Mouse (Mus musculus) left cerebral cortex, adult 11 months (tissue): ENCODE measurements at regions not wholly inside any gene's neighbourhood (a gene's known extent, or its start where the extent isn't known, plus 50 kb on each side); places are given as distances from the start of the nearest gene placed in this dataset.
A peak's percentile ranks its signal among the peaks of the same experiment; 100 is the strongest.
"Not testable (repeated sequence)": the region's sequence is repeated elsewhere in the genome, so short reads cannot be mapped to it uniquely, and the experiment has no call there.

Source experiments
- DNase-seq: peaks from one replicate; pipeline ENCODE4 v3.0.0; 2022; ENCODE audit warnings: low spot score

DNA sequence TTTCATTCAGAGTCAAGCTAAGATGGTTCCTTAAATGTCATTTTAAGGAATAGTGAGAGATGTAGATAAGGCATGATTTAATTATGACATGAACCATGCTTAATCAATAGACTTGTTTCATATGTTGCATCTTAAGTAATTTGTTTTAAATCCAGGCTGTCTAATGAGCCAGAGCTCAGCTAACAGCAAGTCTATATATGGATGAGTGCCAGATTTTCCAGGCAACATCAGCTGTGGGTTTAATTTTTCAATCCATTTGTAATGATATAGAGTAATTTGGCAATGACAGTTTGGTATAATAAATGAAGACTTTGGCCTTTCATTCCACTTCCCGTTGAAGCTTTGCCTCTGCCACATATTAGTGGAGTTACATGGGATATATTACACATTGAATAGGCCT, 677.3 kb upstream of the Sorcs1 start:
- DNase-seq = no peak

DNA sequence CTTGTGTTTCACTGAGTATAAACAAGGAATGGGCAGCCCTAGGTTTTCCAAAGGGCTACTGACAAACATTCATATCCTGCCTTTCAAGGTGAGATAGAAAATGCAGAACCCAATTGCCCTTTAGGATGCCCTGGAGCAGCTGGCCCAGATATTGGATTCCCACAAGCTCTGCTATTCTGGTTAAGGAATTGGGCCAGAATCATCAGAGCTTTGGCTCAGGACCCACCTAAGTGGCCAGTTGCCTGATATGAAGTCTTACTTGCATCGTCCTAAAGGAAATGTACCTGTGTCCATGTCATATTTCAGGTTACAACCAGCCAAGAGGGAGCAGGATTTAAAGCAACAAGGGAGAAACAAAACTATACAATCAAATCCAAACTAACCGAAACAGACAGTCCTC, 662.0 kb upstream of the Sorcs1 start:
- no peak for DNase-seq

DNA sequence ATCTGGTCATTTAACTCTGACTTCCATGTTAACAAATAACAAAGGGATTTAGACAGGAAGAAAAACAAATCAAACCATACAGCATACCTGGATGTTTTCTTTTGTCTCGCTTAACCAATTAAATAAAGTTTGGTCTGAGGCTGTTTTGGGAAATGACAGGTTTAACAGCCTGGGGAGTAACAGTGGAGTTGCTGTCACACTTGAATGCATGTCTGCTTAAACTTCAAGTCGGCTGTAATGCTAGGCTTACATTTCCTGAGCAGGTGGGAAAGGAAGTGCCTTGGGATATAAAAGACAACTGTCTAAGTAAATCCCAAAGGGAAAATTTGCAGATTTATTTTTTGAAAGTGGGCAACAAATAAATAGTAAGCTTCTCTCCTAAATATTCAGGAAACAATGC, 651.6 kb upstream of the Sorcs1 start:
- DNase-seq = no peak

DNA sequence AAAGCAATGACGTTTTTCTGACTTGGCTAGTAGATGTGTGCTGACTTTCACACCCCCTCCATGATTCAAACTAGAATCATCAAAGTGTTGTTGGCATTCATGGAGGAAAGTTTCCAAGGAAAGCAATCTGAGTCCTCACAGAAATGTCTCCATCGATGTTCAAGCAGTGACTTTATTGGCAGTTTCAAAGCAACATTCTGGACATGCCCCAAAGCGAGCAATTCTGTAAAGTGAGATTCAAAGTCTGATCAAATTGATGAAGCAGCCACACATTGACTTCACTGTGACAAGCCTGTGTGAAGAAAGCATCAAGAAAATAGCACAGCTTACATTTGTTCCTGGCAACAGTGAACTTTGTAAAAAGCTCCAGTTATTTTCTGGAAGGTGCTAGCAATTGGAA, 625.3 kb upstream of the Sorcs1 start:
- DNase-seq = no peak

DNA sequence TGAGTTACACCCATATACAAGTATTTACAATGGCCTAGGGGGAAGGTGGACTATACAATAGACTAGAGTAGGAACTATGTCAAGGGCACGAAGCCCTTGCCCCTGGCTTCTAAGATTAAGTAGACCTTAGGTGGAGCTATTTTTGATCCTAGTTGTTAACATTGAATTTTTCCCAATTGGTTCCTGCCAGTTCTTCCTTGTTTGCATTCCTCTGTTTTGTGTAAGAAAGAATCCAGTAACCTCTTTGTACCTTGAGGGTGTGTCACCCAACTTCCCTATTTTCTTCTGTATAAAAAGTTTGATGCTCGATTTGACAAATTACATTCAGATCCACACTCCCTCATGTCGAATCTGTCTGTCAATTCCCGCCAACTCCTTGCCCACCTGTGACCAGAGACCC, 618.2 kb upstream of the Sorcs1 start:
- DNase-seq = not testable (repeated sequence)

DNA sequence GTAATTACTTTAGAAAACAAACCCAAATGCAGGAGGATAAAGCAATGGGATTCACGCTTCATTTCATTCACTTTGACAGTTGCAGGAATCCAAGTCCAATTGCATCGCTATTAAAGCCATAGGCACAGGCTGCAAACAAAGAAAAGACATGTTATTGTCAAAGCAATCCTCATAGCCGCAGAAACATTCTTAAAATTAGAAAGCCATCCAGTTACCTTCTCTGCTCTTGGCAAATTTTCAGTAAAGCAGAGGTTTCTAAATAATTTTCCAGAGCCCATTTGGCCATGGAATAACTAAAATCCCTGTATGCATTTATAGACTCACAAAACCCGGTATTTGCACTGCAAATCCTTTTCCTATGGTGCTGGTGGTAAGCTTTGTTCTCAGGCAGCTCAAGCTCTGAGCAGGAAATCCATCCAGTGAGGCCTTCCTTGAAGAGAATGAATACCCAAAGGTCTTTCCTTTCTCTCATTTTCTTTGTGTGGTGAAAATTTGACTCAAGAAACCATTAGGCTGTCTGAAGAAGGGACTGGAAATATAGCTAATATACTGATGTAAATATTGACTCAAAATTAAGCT, 590.6 kb upstream of the Sorcs1 start:
- DNase-seq = no peak

DNA sequence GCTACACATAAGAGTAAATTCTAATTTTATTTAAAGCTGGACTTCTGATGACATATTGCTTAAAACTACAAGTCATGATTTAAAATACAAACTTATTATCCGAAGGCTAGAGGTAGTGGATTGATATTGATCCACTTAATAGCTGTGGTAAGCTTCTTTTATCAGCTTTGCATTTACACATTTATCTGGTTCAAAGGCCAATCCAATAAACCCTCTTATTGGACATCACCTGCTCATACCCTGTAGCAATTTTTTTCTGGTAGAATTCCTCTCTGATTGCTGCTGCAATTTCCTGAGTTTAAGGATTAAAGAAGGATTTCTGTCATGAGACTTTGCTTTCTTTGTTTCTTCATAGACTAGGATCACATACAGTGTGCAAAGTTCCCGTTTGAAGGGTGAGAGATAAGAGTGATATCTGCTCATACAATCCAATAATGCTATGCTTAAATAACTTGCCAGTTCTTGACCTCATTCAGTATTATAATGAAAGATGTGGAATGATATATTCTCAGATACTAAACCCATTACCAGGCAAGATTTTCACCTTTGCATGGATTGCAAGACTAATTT, 561.9 kb upstream of the Sorcs1 start:
- no peak for DNase-seq

DNA sequence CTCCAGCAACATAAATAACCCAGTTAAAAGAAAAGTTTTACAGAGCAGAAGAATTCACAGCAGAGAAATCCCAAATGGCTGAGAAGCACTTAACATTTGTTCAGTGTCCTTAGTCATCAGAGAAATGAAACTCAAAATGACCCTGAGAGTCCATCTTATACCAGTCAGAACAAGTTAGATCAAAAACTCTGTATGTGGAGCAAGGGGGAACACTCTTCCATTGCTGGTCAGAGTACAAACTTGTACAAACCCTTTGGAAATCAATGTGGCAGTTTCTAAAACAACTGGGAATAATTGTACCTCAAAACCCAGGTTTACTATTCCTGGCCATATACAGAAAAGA, 559.7 kb upstream of the Sorcs1 start:
- no peak for DNase-seq

DNA sequence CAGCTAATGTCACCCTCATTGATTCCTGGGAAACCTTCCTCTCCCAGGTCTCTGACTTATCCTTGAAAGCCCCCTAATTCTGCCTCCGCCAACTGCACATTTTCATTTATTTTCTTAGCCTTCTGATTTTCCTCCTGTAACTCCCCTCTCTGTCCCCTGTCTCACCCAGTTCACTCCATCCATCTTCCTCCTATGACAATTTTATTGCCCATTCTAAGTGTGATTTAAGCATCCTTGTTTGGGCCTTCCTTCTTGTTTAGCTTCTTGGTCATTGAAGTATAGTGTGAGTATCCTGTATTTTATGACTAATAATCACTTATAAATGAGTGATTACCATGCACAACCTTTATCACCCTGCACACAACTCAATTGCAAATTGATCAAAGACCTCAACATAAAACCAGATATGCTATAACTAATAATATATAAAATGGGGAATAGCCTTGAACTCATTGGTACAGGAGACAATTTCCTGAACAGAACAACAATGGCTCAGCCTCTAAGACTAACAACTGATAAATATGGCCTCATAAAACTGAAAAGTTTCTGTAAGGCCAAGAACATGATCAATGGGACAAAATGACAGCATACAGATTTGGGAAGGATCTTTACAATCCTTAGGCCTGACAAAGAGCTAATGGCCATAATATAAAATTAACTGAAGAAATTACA, 559.2 kb upstream of the Sorcs1 start:
- no peak for DNase-seq

DNA sequence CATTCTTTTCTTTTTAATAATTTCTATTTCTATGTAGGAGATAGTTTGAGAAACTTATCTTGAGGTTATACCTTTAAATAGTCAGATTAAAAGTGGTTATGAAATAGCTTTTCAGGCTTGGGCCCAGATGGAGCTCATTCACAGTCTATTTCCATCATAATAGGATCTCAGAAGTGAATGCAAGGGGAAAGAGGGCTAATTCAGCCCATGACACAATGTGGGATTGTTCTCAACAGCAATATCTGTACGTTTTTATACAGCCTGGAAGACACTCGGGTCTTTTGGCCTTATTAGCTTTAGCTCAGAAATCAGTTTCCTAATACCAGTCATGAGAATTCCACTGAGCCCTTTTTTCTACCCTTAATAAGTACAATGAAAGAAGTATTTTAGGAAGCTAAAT, 554.1 kb upstream of the Sorcs1 start:
- DNase-seq = no peak

DNA sequence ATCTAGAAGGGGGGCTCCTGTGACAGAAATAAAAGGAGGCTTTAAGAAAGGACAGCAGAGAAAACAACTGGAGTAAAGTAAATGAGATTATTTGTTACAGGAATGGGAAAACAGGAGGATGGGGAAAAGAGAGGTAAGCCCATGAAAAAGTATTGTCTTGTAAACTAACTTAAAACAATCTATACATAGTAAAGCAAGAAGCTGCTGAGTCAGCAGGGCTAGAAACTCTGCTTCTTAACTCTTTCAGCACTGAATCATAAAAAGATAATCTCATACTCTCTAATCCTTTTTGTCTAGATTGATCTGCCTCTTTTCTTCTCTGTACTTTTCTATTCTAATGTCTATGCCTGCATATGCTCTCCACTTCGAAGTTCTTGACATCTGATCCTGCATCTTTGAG, 548.5 kb upstream of the Sorcs1 start:
- no peak for DNase-seq

DNA sequence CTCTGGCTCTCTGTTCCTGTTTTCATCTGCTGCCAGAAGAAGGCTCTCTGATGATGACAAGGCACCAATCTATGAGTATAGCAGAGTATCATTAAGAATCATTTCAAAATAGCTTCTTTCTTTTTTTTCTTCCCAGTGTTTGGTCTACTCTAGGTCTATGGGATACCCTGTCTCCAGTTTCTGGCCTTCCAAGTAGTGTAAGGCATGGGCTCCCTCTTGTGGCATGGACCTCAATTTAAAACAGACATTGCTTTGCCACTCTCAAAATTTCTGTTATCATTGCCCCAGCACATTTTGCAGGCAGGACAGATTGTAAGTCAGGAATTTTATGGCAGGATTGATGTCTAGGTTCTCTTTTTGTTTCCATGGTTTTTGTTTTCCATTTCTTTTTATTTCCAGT, 522.9 kb upstream of the Sorcs1 start:
- DNase-seq = peak; percentile 19
